Mouse (Mus musculus) erythroblast, embryonic 14.5 days (primary cell): ENCODE measurements around the gene Grm8.

Experiments
- GATA1 ChIP-seq: IDR thresholded peaks from 2 replicates; pipeline ENCODE4 v1.6.1; 2012; ENCODE audit warnings: low read length, inconsistent platforms, mixed read lengths
- TAL1 ChIP-seq: IDR thresholded peaks from 3 replicates; pipeline ENCODE4 v1.6.1; 2012; ENCODE audit warnings: low read length, inconsistent platforms, mixed read lengths

- TF ChIP-seq GATA1 (no peak), TAL1 (no peak)
These were observed 894.6 kb downstream of the Grm8 start for GRCm38 (mm10) chr6:27240416-27240815.
